In the genomic region with DNA sequence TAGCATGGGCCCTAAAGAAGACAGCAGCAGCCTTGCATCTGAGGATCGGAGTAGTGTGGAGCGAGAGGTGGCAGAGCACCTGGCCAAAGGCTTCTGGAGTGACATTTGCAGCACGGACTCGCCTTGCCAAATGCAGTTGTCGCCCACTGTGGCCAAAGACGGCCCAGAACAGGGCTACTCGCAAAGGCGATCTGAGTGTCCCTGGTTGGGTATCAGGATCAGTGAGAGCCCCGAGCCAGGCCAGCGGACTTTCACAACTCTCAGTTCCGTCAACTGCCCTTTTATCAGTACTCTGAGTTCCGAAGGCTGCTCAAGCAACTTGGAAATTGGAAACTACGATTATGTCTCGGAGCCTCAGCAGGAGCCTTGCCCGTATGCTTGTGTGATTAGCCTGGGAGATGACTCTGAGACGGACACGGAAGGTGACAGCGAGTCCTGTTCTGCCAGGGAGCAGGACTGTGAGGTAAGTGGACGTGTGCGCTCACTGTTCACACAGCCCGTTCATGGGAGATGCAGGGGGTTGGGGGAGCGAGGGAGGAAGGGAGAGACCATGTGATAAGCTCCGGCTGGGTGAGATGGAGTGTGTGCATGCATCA, we compare ENCODE assay signal across 21 mouse cellular contexts. TPM values are rescaled to one million over a fixed set of nuclear protein-coding genes. Genes with fewer than 3 reads are reported as not detected.
A peak's percentile ranks its signal among the peaks of the same experiment; 100 is the strongest.
DNase-seq lines count a peak whose midpoint lies in the region; ATAC-seq and TF ChIP-seq lines count a peak whose summit lies in the region.
"Had no signal": no experiment of that assay in that cellular context is flagged by ENCODE, and none has a peak within 500 bp of the region (broad histone marks: within the 10 kb centered on the region; RNA-seq: fewer than 3 reads in every experiment).

No protein-coding gene starts in this region.

- intact Hi-C loops in gastrocnemius, adult 2 months (cut with DNase I): loop anchor here (2.0 kb wide), 1 partner anchor 17 kb away; no protein-coding TSS in a partner anchor

- H3K4me3 ChIP-seq in gastrocnemius, adult 2 months: peak overlapping the region; percentile 55
- H3K4me3 ChIP-seq in heart, embryonic 15.5 days: no peak overlapping the region
- H3K4me3 ChIP-seq: limb, embryonic 13.5 days; liver, embryonic 15.5 days had no signal

- ATAC-seq in cerebellum, adult (ENCODE audit: insufficient number of reproducible peaks, low FRiP score, low TSS enrichment): peak; percentile 53; the same call in 1 of the 2 replicates
- ATAC-seq in heart, embryonic 15.5 days (replicated peaks; ENCODE audit: insufficient number of reproducible peaks, insufficient read depth, low FRiP score, low read depth): no peak
- ATAC-seq: activated CD4-positive, CD25-positive, alpha-beta regulatory T cell, adult 4 months; forebrain, postnatal 0 days; inflammation-experienced regulatory T-cells, adult 6 months; lung, postnatal 0 days; midbrain, embryonic 16.5 days had no signal

- no peaks in the 10 kb centered on the region for H3K27me3 ChIP-seq in heart, embryonic 15.5 days
- H3K27me3 ChIP-seq: limb, embryonic 13.5 days; liver, embryonic 15.5 days had no signal

- H3K27ac ChIP-seq in gastrocnemius, adult 2 months: peak overlapping the region; percentile 73
- H3K27ac ChIP-seq in heart, embryonic 15.5 days: no peak overlapping the region
- H3K27ac ChIP-seq: limb, embryonic 13.5 days; liver, embryonic 15.5 days; stomach, postnatal 0 days had no signal

- peak overlapping the region; percentile 21; the same call in 1 of the 2 replicates for H3K4me2 ChIP-seq in heart, embryonic 15.5 days
- H3K4me2 ChIP-seq: limb, embryonic 13.5 days; liver, embryonic 15.5 days had no signal

- no peak for TF ChIP-seq CTCF in gastrocnemius, adult 2 months (IDR thresholded peaks at IDR 0.05)

- H3K9ac ChIP-seq in heart, embryonic 15.5 days: no peak overlapping the region; the same call in 1 of the 2 replicates
- H3K9ac ChIP-seq: forebrain, postnatal 0 days; limb, embryonic 13.5 days; liver, embryonic 15.5 days had no signal

- 67% methylated on average over 23 of the region's 23 CpGs for WGBS in heart, embryonic 15.5 days

- DNase-seq in cerebellum, adult 9-10 months: no peak
- peak; percentile 89 for DNase-seq in gastrocnemius, adult 2 months
- DNase-seq in gastrocnemius, postnatal 4 days (ENCODE audit: low spot score in 2 of 2): no peak
- no peak for DNase-seq in heart, adult 8-10 months (ENCODE audit: low spot score)
- peak; percentile 62 to 72 for DNase-seq in gastrocnemius, adult 8-10 months (ENCODE audit: low spot score in 2 of 2)
- DNase-seq in testis, postnatal 14 days (ENCODE audit: low spot score): no peak
- DNase-seq: adrenal gland, postnatal 10 days; embryo, embryonic 11 days; forebrain, postnatal 0 days; kidney, adult 2 months; kidney, postnatal 10 days; right cerebral cortex, postnatal 4 days had no signal

- peaks cover 42% of the 10 kb centered on the region for H3K4me1 ChIP-seq in heart, embryonic 15.5 days (replicated peaks)

- H3K9me3 ChIP-seq in heart, embryonic 15.5 days (replicated peaks): no peaks in the 10 kb centered on the region
- H3K9me3 ChIP-seq: limb, embryonic 13.5 days; liver, embryonic 15.5 days had no signal

- H3K36me3 ChIP-seq in heart, embryonic 15.5 days: peaks cover 16% of the 10 kb centered on the region; the same call in 1 of the 2 replicates

RNA-seq across cellular contexts. Expression of gene Bach1, which starts 21.0 kb away (rescaled TPM):
- total RNA-seq in gastrocnemius, adult 2 months (2021): 10 to 100 TPM; 18.0 to 28.2 TPM
- total RNA-seq in gastrocnemius, postnatal 4 days (2021): 10 to 100 TPM; 22.7 to 24.8 TPM
- polyA plus RNA-seq in heart, embryonic 15.5 days (2015; fragmentation: Nextera tagmentation; extraction: Ambion mirVana): 8.1 and 10.2 TPM in 2 replicates
- total RNA-seq in heart, adult 8-10 months (2022): 10 to 100 TPM; 19.3 to 30.9 (median 28.2) TPM
- 10 to 100 TPM; 17.0 to 24.5 (median 20.0) TPM for total RNA-seq in gastrocnemius, adult 8-10 months (2022)

Comparison
In these comparisons a context has a peak if more than half of its experiments do, and no peak if none do; other contexts are left out.
1. DNase-seq: peak in gastrocnemius, adult 2 months (single experiment) and gastrocnemius, adult 8-10 months (2 of 2); none in cerebellum, adult 9-10 months (single experiment), gastrocnemius, postnatal 4 days (0 of 2), heart, adult 8-10 months (single experiment) and testis, postnatal 14 days (single experiment).